Mouse (Mus musculus) thymus, postnatal 25 days (tissue): ENCODE data around the gene Lrrk1.

Source experiments
- DNase-seq: peaks from one replicate; pipeline ENCODE4 v3.0.0; 2022

Gene Lrrk1

DNA sequence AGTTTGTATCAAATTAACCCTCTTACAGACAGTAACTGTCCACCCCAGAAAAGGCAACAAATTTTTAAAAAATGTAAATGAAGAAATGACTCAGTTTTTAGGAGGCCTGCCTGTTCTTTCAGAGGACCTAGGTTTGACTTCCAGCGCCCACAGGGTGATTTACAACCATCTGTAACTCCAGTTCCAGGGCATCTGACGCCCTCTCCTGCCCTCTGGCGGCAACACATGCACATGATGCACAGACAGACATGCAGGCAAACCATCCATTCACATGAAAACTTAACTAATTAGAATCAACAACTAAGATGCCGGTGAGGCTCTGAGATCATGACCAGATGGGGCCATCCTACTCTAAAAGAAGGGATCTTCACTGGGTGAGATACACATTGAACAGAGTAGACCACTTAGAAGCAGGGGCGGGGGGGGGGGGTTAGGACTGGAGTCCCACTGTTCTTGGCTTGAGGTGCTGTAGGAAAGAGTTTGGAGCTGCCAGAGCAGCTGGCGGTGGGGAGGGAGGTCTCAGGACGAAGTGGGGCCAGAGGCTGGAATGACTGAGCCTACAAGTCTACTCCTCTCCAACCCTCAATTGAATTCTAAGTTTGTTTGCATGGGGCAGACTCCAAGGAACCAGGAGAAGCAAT, 206.0 kb downstream of the Lrrk1 start:
- no peak for DNase-seq

DNA sequence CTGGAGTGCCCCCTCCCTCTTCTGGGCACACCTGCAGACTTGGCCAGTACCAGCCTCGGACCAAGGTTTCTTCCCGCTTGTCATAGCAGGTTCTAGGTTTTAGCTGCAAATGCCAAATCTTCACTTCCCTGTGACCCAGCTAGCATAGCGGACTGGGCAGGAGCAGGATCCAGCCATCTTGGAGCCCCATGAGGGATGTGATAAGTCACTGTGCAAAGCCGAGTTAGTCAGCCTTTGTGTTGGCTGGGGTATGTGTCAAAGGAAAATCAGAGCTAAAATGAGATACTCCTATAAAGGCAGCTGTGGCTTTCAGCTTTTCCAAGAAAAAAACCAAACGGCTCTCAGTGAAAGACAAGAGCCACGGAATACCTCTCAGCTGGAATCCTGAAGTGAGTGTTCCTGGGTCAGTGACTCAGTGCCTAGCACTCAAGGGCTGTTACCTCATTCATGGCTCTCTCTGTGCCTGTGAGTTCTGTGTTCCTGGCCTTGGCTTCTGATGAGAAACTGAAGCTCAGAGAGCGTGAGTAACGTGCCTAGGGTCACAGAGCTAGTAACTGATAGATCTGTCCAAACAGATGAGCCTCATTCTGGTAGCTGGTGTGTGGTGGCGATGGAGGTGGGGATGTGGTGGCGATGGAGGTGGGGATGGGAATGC, 207.3 kb downstream of the Lrrk1 start:
- DNase-seq, result no peak

DNA sequence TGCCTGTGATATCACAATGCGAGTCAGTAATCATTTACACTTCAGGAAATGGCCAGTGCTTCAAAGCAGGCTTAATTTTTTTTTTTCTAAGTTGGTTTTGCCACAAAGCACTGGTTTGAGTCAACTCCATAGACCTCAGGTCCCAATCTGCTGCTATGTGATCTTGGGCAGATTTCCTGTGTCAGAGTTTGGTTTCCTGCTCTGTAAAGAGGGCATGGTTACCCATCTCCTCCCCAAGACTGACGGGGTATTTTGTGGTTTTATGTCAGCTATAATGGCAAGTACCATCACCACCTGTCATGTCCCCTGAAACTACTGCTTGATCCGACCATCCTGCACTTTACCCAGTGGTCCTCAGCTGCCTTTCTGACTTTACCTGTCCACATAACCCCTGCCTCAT, 207.9 kb downstream of the Lrrk1 start:
- DNase-seq, result peak; percentile 25

DNA sequence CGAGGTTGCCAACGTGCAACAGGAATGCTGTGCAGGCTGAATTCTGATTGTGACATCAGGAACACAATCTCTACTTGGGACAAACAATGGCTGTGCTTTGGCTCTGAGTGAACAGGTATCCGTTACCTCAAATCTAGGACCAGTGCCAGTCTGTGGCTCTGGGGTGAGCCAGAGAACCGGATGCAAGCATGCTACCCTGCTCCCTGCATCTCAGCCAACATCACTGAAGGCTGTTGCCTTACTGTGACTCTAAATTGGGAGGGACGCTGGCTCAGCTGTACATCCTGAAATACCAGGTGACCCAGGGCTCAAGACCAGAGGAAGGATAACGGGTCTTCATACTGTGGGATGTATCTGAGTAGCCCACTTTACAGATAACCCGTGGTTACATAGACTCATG, 208.4 kb downstream of the Lrrk1 start:
- DNase-seq, result no peak

DNA sequence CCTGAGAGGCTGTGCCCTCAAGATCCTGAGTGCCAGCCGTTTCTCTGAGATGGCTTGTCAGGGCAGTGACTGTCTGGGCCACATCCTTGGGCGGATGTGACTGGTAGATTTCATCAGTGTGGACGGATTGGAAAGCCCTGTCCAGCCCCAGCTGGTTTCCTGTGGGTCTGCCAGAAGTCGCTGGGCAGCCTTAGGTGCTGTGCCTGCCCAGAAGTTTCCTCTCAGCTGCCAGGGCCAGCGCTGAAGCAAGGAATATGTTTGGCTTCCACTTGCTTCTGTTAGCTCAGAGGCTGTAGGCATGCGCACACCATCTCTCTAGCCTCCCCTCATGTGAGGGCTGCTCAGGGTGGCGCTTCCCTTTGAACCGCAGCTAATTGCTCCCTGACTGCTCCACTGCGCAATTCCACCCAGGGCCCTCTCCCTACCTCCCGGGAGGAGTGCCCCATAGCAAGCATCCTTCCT, 209.0 kb downstream of the Lrrk1 start:
- no peak for DNase-seq

DNA sequence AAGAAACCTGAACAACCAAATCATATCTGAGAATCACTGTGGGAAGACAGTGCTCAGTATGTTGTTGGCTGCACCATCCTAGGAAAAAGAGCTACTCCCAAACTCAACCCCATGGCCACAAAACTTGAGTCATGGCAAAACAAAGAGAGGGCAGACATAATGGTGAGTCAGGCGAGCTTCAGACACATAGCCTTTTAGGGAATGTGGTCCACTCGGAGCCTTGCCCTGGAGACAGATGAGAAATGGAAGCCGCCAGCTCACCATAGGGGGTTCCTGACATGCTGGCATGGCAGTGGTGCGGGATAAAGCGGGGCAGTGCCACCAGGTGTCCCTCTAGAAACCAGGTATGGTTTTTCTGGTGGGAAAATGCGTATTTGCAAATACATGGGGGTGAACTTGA, 210.0 kb downstream of the Lrrk1 start:
- DNase-seq, result no peak

DNA sequence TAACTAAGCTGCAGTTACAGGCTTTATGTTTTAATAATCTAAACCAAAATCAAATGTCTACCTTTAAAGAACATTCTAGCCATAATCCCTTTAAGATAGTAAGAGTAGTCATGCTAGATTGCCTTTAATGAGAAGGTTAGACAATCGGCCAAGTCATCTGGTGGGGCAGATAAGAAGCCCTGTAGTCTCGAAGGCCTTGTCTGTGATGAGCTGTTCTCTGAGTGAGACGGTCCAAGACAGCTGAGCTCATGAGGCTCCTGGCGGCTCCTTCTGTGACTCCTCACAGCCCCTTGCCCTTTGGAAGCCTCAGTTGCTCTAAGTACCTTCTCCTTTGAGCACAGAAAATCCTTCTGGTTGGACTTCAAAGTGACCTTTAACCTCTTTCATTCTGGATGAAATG, 211.2 kb downstream of the Lrrk1 start:
- no peak for DNase-seq
